Mouse (Mus musculus): ENCODE data around the gene Tbc1d14. TPM values are rescaled to one million over a fixed set of nuclear protein-coding genes. Genes with fewer than 3 reads are reported as not detected.

Tbc1d14 gene
- polyA plus RNA-seq, 1 experiment from 2014 or later: 40.1 TPM

- no peak for ATAC-seq (ENCODE audit: insufficient number of reproducible peaks, low FRiP score, low TSS enrichment, low read depth)
- H3K9me3 ChIP-seq: no peaks in the 10 kb centered on the region
- no peak overlapping the region for H3K4me3 ChIP-seq
- H3K4me2 ChIP-seq: no peak overlapping the region
- H3K4me1 ChIP-seq: peaks cover 16% of the 10 kb centered on the region; the same call in 1 of the 2 replicates
- no peaks in the 10 kb centered on the region for H3K27me3 ChIP-seq
- H3K27ac ChIP-seq: no peak overlapping the region
- no peak overlapping the region for H3K9ac ChIP-seq
- H3K36me3 ChIP-seq: no peaks in the 10 kb centered on the region
- WGBS: 78% methylated on average over 4 of the region's 4 CpGs
Measured at GRCm38 (mm10) chr5:36561509-36561908, 31.6 kb downstream of the Tbc1d14 start.

GRCm38 (mm10) chr5:36560490-36560889 lies 32.6 kb downstream of the Tbc1d14 start:
- Histone ChIP-seq H3K4me3 (no peak overlapping the region), H3K36me3 (no peaks in the 10 kb centered on the region), H3K27me3 (no peaks in the 10 kb centered on the region), H3K27ac (no peak overlapping the region), H3K9me3 (no peaks in the 10 kb centered on the region), H3K4me2 (no peak overlapping the region), H3K9ac (no peak overlapping the region), H3K4me1 (peaks cover 16% of the 10 kb centered on the region; the same call in 1 of the 2 replicates)
- no peak for ATAC-seq (ENCODE audit: insufficient number of reproducible peaks, low FRiP score, low TSS enrichment, low read depth)
- 84% methylated on average over 4 of the region's 4 CpGs for WGBS

GRCm38 (mm10) chr5:36559510-36560235 lies 33.4 kb downstream of the Tbc1d14 start:
- Histone ChIP-seq H3K4me2 (no peak overlapping the region), H3K9ac (no peak overlapping the region), H3K27ac (no peak overlapping the region), H3K4me1 (peaks cover 20% of the 10 kb centered on the region; the same call in 1 of the 2 replicates), H3K9me3 (no peaks in the 10 kb centered on the region), H3K36me3 (no peaks in the 10 kb centered on the region), H3K4me3 (no peak overlapping the region), H3K27me3 (no peaks in the 10 kb centered on the region)
- 80% methylated on average over 6 of the region's 6 CpGs for WGBS
- ATAC-seq (ENCODE audit: insufficient number of reproducible peaks, low FRiP score, low TSS enrichment, low read depth): no peak

GRCm38 (mm10) chr5:36559106-36559505 lies 34.0 kb downstream of the Tbc1d14 start:
- Histone ChIP-seq H3K27me3 (no peaks in the 10 kb centered on the region), H3K27ac (no peak overlapping the region), H3K4me3 (no peak overlapping the region), H3K36me3 (no peaks in the 10 kb centered on the region), H3K9ac (no peak overlapping the region), H3K4me2 (no peak overlapping the region), H3K4me1 (peaks cover 25% of the 10 kb centered on the region; the same call in 1 of the 2 replicates), H3K9me3 (no peaks in the 10 kb centered on the region)
- WGBS: 61% methylated on average over 5 of the region's 5 CpGs
- no peak for ATAC-seq (ENCODE audit: insufficient number of reproducible peaks, low FRiP score, low TSS enrichment, low read depth)

GRCm38 (mm10) chr5:36558526-36558925 lies 34.5 kb downstream of the Tbc1d14 start:
- WGBS: 77% methylated on average over 2 of the region's 2 CpGs
- no peaks in the 10 kb centered on the region for H3K36me3 ChIP-seq
- H3K9ac ChIP-seq: no peak overlapping the region
- no peaks in the 10 kb centered on the region for H3K9me3 ChIP-seq
- H3K27ac ChIP-seq: no peak overlapping the region
- ATAC-seq (ENCODE audit: insufficient number of reproducible peaks, low FRiP score, low TSS enrichment, low read depth): no peak
- no peaks in the 10 kb centered on the region for H3K27me3 ChIP-seq
- H3K4me2 ChIP-seq: no peak overlapping the region
- H3K4me3 ChIP-seq: no peak overlapping the region
- peaks cover 30% of the 10 kb centered on the region; the same call in 1 of the 2 replicates for H3K4me1 ChIP-seq

- Histone ChIP-seq H3K9ac (no peak overlapping the region), H3K27ac (peak overlapping the region; percentile 5; the same call in 1 of the 2 replicates), H3K4me1 (peaks cover 30% of the 10 kb centered on the region; the same call in 1 of the 2 replicates), H3K4me3 (no peak overlapping the region), H3K36me3 (no peaks in the 10 kb centered on the region), H3K27me3 (no peaks in the 10 kb centered on the region), H3K4me2 (no peak overlapping the region), H3K9me3 (no peaks in the 10 kb centered on the region)
- 37% methylated on average over 7 of the region's 7 CpGs for WGBS
- no peak for ATAC-seq (ENCODE audit: insufficient number of reproducible peaks, low FRiP score, low TSS enrichment, low read depth)
Measured at GRCm38 (mm10) chr5:36557584-36558308, 35.3 kb downstream of the Tbc1d14 start.

- Histone ChIP-seq H3K4me1 (peaks cover 30% of the 10 kb centered on the region; the same call in 1 of the 2 replicates), H3K27me3 (no peaks in the 10 kb centered on the region), H3K27ac (no peak overlapping the region), H3K36me3 (no peaks in the 10 kb centered on the region), H3K4me2 (no peak overlapping the region), H3K9me3 (no peaks in the 10 kb centered on the region), H3K9ac (no peak overlapping the region), H3K4me3 (no peak overlapping the region)
- ATAC-seq (ENCODE audit: insufficient number of reproducible peaks, low FRiP score, low TSS enrichment, low read depth): no peak
- WGBS: 83% methylated on average over 3 of the region's 3 CpGs
Measured at GRCm38 (mm10) chr5:36556906-36557305, 36.2 kb downstream of the Tbc1d14 start.

- peaks cover 30% of the 10 kb centered on the region; the same call in 1 of the 2 replicates for H3K4me1 ChIP-seq
- H3K4me3 ChIP-seq: no peak overlapping the region
- no peak for ATAC-seq (ENCODE audit: insufficient number of reproducible peaks, low FRiP score, low TSS enrichment, low read depth)
- H3K27me3 ChIP-seq: no peaks in the 10 kb centered on the region
- no peak overlapping the region for H3K4me2 ChIP-seq
- no peak overlapping the region for H3K9ac ChIP-seq
- 66% methylated on average over 4 of the region's 4 CpGs for WGBS
- no peaks in the 10 kb centered on the region for H3K36me3 ChIP-seq
- no peak overlapping the region for H3K27ac ChIP-seq
- no peaks in the 10 kb centered on the region for H3K9me3 ChIP-seq
Measured at GRCm38 (mm10) chr5:36556289-36556688, 36.8 kb downstream of the Tbc1d14 start.

- peaks cover 22% of the 10 kb centered on the region; the same call in 1 of the 2 replicates for H3K4me1 ChIP-seq
- no peaks in the 10 kb centered on the region for H3K9me3 ChIP-seq
- no peak overlapping the region for H3K9ac ChIP-seq
- no peaks in the 10 kb centered on the region for H3K36me3 ChIP-seq
- no peak for ATAC-seq (ENCODE audit: insufficient number of reproducible peaks, low FRiP score, low TSS enrichment, low read depth)
- H3K27me3 ChIP-seq: no peaks in the 10 kb centered on the region
- H3K4me2 ChIP-seq: no peak overlapping the region
- H3K27ac ChIP-seq: 0 out of 2 replicates have a peak overlapping the region, but pooled peaks have one; percentile 38
- no peak overlapping the region for H3K4me3 ChIP-seq
- 34% methylated on average over 5 of the region's 5 CpGs for WGBS
Measured at GRCm38 (mm10) chr5:36554496-36554895, 38.6 kb downstream of the Tbc1d14 start.

GRCm38 (mm10) chr5:36553886-36554285 lies 39.2 kb downstream of the Tbc1d14 start:
- ATAC-seq (ENCODE audit: insufficient number of reproducible peaks, low FRiP score, low TSS enrichment, low read depth): no peak
- WGBS: 66% methylated on average over 4 of the region's 4 CpGs
- Histone ChIP-seq H3K4me1 (peaks cover 20% of the 10 kb centered on the region; the same call in 1 of the 2 replicates), H3K9ac (no peak overlapping the region), H3K27me3 (no peaks in the 10 kb centered on the region), H3K4me2 (no peak overlapping the region), H3K4me3 (no peak overlapping the region), H3K36me3 (no peaks in the 10 kb centered on the region), H3K9me3 (no peaks in the 10 kb centered on the region), H3K27ac (0 out of 2 replicates have a peak overlapping the region, but pooled peaks have one; percentile 38)

GRCm38 (mm10) chr5:36553056-36553606 lies 39.9 kb downstream of the Tbc1d14 start:
- Histone ChIP-seq H3K9me3 (no peaks in the 10 kb centered on the region), H3K27me3 (no peaks in the 10 kb centered on the region), H3K27ac (no peak overlapping the region), H3K4me3 (no peak overlapping the region), H3K9ac (no peak overlapping the region), H3K4me1 (peaks cover 18% of the 10 kb centered on the region; the same call in 1 of the 2 replicates), H3K36me3 (no peaks in the 10 kb centered on the region), H3K4me2 (no peak overlapping the region)
- WGBS: 84% methylated on average over 2 of the region's 2 CpGs
- ATAC-seq (ENCODE audit: insufficient number of reproducible peaks, low FRiP score, low TSS enrichment, low read depth): no peak

GRCm38 (mm10) chr5:36552391-36552790 lies 40.7 kb downstream of the Tbc1d14 start:
- H3K4me2 ChIP-seq: no peak overlapping the region
- H3K4me3 ChIP-seq: no peak overlapping the region
- no peaks in the 10 kb centered on the region for H3K9me3 ChIP-seq
- 88% methylated on average over 4 of the region's 4 CpGs for WGBS
- no peak overlapping the region for H3K9ac ChIP-seq
- H3K36me3 ChIP-seq: no peaks in the 10 kb centered on the region
- peak overlapping the region; percentile 3; the same call in 1 of the 2 replicates for H3K27ac ChIP-seq
- H3K4me1 ChIP-seq: peaks cover 15% of the 10 kb centered on the region; the same call in 1 of the 2 replicates
- ATAC-seq (ENCODE audit: insufficient number of reproducible peaks, low FRiP score, low TSS enrichment, low read depth): no peak
- H3K27me3 ChIP-seq: no peaks in the 10 kb centered on the region
